Mouse (Mus musculus): Measurements from ENCODE around the gene Cfap43. TPM values are rescaled to one million over a fixed set of nuclear protein-coding genes. Genes with fewer than 3 reads are reported as not detected.
"Not testable (repeated sequence)": the region's sequence is repeated elsewhere in the genome, so short reads cannot be mapped to it uniquely, and the experiment has no call there.

Cfap43 gene
- total RNA-seq, 2 experiments from 2014 or later: 0.05 TPM; not detected in 1

- no peak for ATAC-seq (replicated peaks; ENCODE audit: poor library complexity, severe bottlenecking)
Measured at GRCm38 (mm10) chr19:47857957-47858942, 60.8 kb downstream of the Cfap43 start.

GRCm38 (mm10) chr19:47854796-47855783 lies 64.0 kb downstream of the Cfap43 start, which contains the start of gene Gsto1:
Gene Gsto1, plus strand, starts transcription at chr19:47854970.
- ATAC-seq (replicated peaks; ENCODE audit: poor library complexity, severe bottlenecking): peak; percentile 87

GRCm38 (mm10) chr19:47853951-47854795 lies 64.9 kb downstream of the Cfap43 start:
- peak; percentile 13 for ATAC-seq (replicated peaks; ENCODE audit: poor library complexity, severe bottlenecking)

- ATAC-seq (replicated peaks; ENCODE audit: poor library complexity, severe bottlenecking): no peak
Measured at GRCm38 (mm10) chr19:47853053-47853452, 66.0 kb downstream of the Cfap43 start.

GRCm38 (mm10) chr19:47852131-47852530 lies 67.0 kb downstream of the Cfap43 start:
- ATAC-seq (replicated peaks; ENCODE audit: poor library complexity, severe bottlenecking): not testable (repeated sequence)

GRCm38 (mm10) chr19:47849735-47850134 lies 69.4 kb downstream of the Cfap43 start:
- ATAC-seq (replicated peaks; ENCODE audit: poor library complexity, severe bottlenecking): no peak

- ATAC-seq (replicated peaks; ENCODE audit: poor library complexity, severe bottlenecking): not testable (repeated sequence)
Measured at GRCm38 (mm10) chr19:47841234-47841633, 77.9 kb downstream of the Cfap43 start.

GRCm38 (mm10) chr19:47837527-47837901 lies 81.6 kb downstream of the Cfap43 start:
- peak; percentile 45 for ATAC-seq (replicated peaks; ENCODE audit: poor library complexity, severe bottlenecking)

GRCm38 (mm10) chr19:47836701-47837526 lies 82.2 kb downstream of the Cfap43 start:
- ATAC-seq (replicated peaks; ENCODE audit: poor library complexity, severe bottlenecking): peak; percentile 100

- no peak for ATAC-seq (replicated peaks; ENCODE audit: poor library complexity, severe bottlenecking)
Measured at GRCm38 (mm10) chr19:47835776-47836175, 83.3 kb downstream of the Cfap43 start.

- no peak for ATAC-seq (replicated peaks; ENCODE audit: poor library complexity, severe bottlenecking)
Measured at GRCm38 (mm10) chr19:47834614-47835013, 84.5 kb downstream of the Cfap43 start.

GRCm38 (mm10) chr19:47832316-47832715 lies 86.8 kb downstream of the Cfap43 start:
- ATAC-seq (replicated peaks; ENCODE audit: poor library complexity, severe bottlenecking): no peak

GRCm38 (mm10) chr19:47831111-47831510 lies 88.0 kb downstream of the Cfap43 start:
- no peak for ATAC-seq (replicated peaks; ENCODE audit: poor library complexity, severe bottlenecking)

- no peak for ATAC-seq (replicated peaks; ENCODE audit: poor library complexity, severe bottlenecking)
Measured at GRCm38 (mm10) chr19:47829913-47830450, 89.1 kb downstream of the Cfap43 start.

GRCm38 (mm10) chr19:47824026-47824425 lies 95.1 kb downstream of the Cfap43 start:
- ATAC-seq (replicated peaks; ENCODE audit: poor library complexity, severe bottlenecking): no peak

- no peak for ATAC-seq (replicated peaks; ENCODE audit: poor library complexity, severe bottlenecking)
Measured at GRCm38 (mm10) chr19:47822143-47822796, 96.8 kb downstream of the Cfap43 start.

GRCm38 (mm10) chr19:47821494-47821872 lies 97.6 kb downstream of the Cfap43 start:
- ATAC-seq (replicated peaks; ENCODE audit: poor library complexity, severe bottlenecking): peak; percentile 73
